Mouse (Mus musculus): Measurements from ENCODE around the gene Fbxo9. TPM values are rescaled to one million over a fixed set of nuclear protein-coding genes. Genes with fewer than 3 reads are reported as not detected.

Fbxo9 gene
- polyA plus RNA-seq, 1 experiment from 2014 or later, result 41.0 TPM

- H3K9ac ChIP-seq (ENCODE audit: low read length), result no peak overlapping the region
- H3K4me2 ChIP-seq (replicated peaks; ENCODE audit: low read depth), result no peak overlapping the region
- no peaks in the 10 kb centered on the region for H3K36me3 ChIP-seq (ENCODE audit: control insufficient read depth, insufficient read depth, low read length)
- no peak for DNase-seq (ENCODE audit: low spot score)
- no peaks in the 10 kb centered on the region for H3K4me1 ChIP-seq (replicated peaks; ENCODE audit: control insufficient read depth, insufficient read depth)
- no peak overlapping the region for H3K27ac ChIP-seq (replicated peaks)
- no peak overlapping the region for H3K4me3 ChIP-seq (ENCODE audit: low read depth, low read length)
- no peak for ATAC-seq (ENCODE audit: low FRiP score, low TSS enrichment)
- 89% methylated on average over 9 of the region's 9 CpGs for WGBS
- no peaks in the 10 kb centered on the region for H3K27me3 ChIP-seq (ENCODE audit: control insufficient read depth, insufficient read depth, low read length)
- H3K9me3 ChIP-seq (ENCODE audit: control insufficient read depth, low read length), result no peaks in the 10 kb centered on the region
- TF ChIP-seq EP300 (optimal IDR thresholded peaks at IDR 0.05) (no peak), CTCF (IDR thresholded peaks at IDR 0.05; ENCODE audit: low read depth) (no peak)
Measured at GRCm38 (mm10) chr9:78062392-78062791, 46.5 kb downstream of the Fbxo9 start.

GRCm38 (mm10) chr9:78059525-78060120, 49.2 kb downstream of the Fbxo9 start:
- Histone ChIP-seq H3K4me1 (replicated peaks; ENCODE audit: control insufficient read depth, insufficient read depth) (no peaks in the 10 kb centered on the region), H3K27ac (replicated peaks) (no peak overlapping the region), H3K9ac (ENCODE audit: low read length) (no peak overlapping the region), H3K36me3 (ENCODE audit: control insufficient read depth, insufficient read depth, low read length) (no peaks in the 10 kb centered on the region), H3K27me3 (ENCODE audit: control insufficient read depth, insufficient read depth, low read length) (no peaks in the 10 kb centered on the region), H3K4me3 (ENCODE audit: low read depth, low read length) (no peak overlapping the region), H3K9me3 (ENCODE audit: control insufficient read depth, low read length) (no peaks in the 10 kb centered on the region), H3K4me2 (replicated peaks; ENCODE audit: low read depth) (no peak overlapping the region)
- TF ChIP-seq CTCF (IDR thresholded peaks at IDR 0.05; ENCODE audit: low read depth) (no peak), EP300 (optimal IDR thresholded peaks at IDR 0.05) (no peak)
- ATAC-seq (ENCODE audit: low FRiP score, low TSS enrichment) (no peak), DNase-seq (ENCODE audit: low spot score) (no peak)
- 82% methylated on average over 16 of the region's 16 CpGs for WGBS

- WGBS, result 83% methylated on average over 3 of the region's 3 CpGs
- ATAC-seq (ENCODE audit: low FRiP score, low TSS enrichment) (no peak), DNase-seq (ENCODE audit: low spot score) (no peak)
- Histone ChIP-seq H3K4me3 (ENCODE audit: low read depth, low read length) (no peak overlapping the region), H3K4me2 (replicated peaks; ENCODE audit: low read depth) (no peak overlapping the region), H3K36me3 (ENCODE audit: control insufficient read depth, insufficient read depth, low read length) (no peaks in the 10 kb centered on the region), H3K27me3 (ENCODE audit: control insufficient read depth, insufficient read depth, low read length) (no peaks in the 10 kb centered on the region), H3K9me3 (ENCODE audit: control insufficient read depth, low read length) (no peaks in the 10 kb centered on the region), H3K9ac (ENCODE audit: low read length) (no peak overlapping the region), H3K27ac (replicated peaks) (no peak overlapping the region), H3K4me1 (replicated peaks; ENCODE audit: control insufficient read depth, insufficient read depth) (no peaks in the 10 kb centered on the region)
- no peak for TF ChIP-seq CTCF (IDR thresholded peaks at IDR 0.05; ENCODE audit: low read depth)
- no peak for TF ChIP-seq EP300 (optimal IDR thresholded peaks at IDR 0.05)
Measured at GRCm38 (mm10) chr9:78054298-78054697, 54.6 kb downstream of the Fbxo9 start.

GRCm38 (mm10) chr9:78053821-78054220, 55.0 kb downstream of the Fbxo9 start:
- no peak for DNase-seq (ENCODE audit: low spot score)
- H3K4me1 ChIP-seq (replicated peaks; ENCODE audit: control insufficient read depth, insufficient read depth), result no peaks in the 10 kb centered on the region
- no peak overlapping the region for H3K27ac ChIP-seq (replicated peaks)
- no peak for ATAC-seq (ENCODE audit: low FRiP score, low TSS enrichment)
- TF ChIP-seq CTCF (IDR thresholded peaks at IDR 0.05; ENCODE audit: low read depth) (no peak), EP300 (optimal IDR thresholded peaks at IDR 0.05) (no peak)
- no peaks in the 10 kb centered on the region for H3K27me3 ChIP-seq (ENCODE audit: control insufficient read depth, insufficient read depth, low read length)
- H3K9me3 ChIP-seq (ENCODE audit: control insufficient read depth, low read length), result no peaks in the 10 kb centered on the region
- H3K9ac ChIP-seq (ENCODE audit: low read length), result no peak overlapping the region
- no peak overlapping the region for H3K4me2 ChIP-seq (replicated peaks; ENCODE audit: low read depth)
- WGBS, result 70% methylated on average over 8 of the region's 8 CpGs
- no peaks in the 10 kb centered on the region for H3K36me3 ChIP-seq (ENCODE audit: control insufficient read depth, insufficient read depth, low read length)
- H3K4me3 ChIP-seq (ENCODE audit: low read depth, low read length), result no peak overlapping the region

- H3K4me3 ChIP-seq (ENCODE audit: low read depth, low read length), result no peak within 1 kb of the TSS
- no peak within 1 kb of the TSS for H3K27ac ChIP-seq (replicated peaks)
- no peaks in the 10 kb centered on the region for H3K27me3 ChIP-seq (ENCODE audit: control insufficient read depth, insufficient read depth, low read length)
- no peak within 1 kb of the TSS for H3K9ac ChIP-seq (ENCODE audit: low read length)
- WGBS, result 54% methylated on average over 3 of the region's 3 CpGs
- H3K4me2 ChIP-seq (replicated peaks; ENCODE audit: low read depth), result no peak within 1 kb of the TSS
- DNase-seq (ENCODE audit: low spot score) (no peak), ATAC-seq (ENCODE audit: low FRiP score, low TSS enrichment) (no peak)
- no peaks in the 10 kb centered on the region for H3K4me1 ChIP-seq (replicated peaks; ENCODE audit: control insufficient read depth, insufficient read depth)
- TF ChIP-seq EP300 (optimal IDR thresholded peaks at IDR 0.05) (no peak), CTCF (IDR thresholded peaks at IDR 0.05; ENCODE audit: low read depth) (no peak)
- no peaks in the 10 kb centered on the region for H3K9me3 ChIP-seq (ENCODE audit: control insufficient read depth, low read length)
- no peaks in the 10 kb centered on the region for H3K36me3 ChIP-seq (ENCODE audit: control insufficient read depth, insufficient read depth, low read length)
Measured at GRCm38 (mm10) chr9:78051677-78052076, 57.2 kb downstream of the Fbxo9 start, which contains the start of gene Gcm1. Gene Gcm1, plus strand, starts transcription at chr9:78051924.

- H3K27ac ChIP-seq (replicated peaks), result no peak overlapping the region
- TF ChIP-seq EP300 (optimal IDR thresholded peaks at IDR 0.05), result no peak
- no peak for TF ChIP-seq CTCF (IDR thresholded peaks at IDR 0.05; ENCODE audit: low read depth)
- DNase-seq (ENCODE audit: low spot score) (no peak), ATAC-seq (ENCODE audit: low FRiP score, low TSS enrichment) (no peak)
- H3K36me3 ChIP-seq (ENCODE audit: control insufficient read depth, insufficient read depth, low read length), result no peaks in the 10 kb centered on the region
- no peaks in the 10 kb centered on the region for H3K9me3 ChIP-seq (ENCODE audit: control insufficient read depth, low read length)
- H3K4me2 ChIP-seq (replicated peaks; ENCODE audit: low read depth), result no peak overlapping the region
- H3K27me3 ChIP-seq (ENCODE audit: control insufficient read depth, insufficient read depth, low read length), result no peaks in the 10 kb centered on the region
- H3K4me1 ChIP-seq (replicated peaks; ENCODE audit: control insufficient read depth, insufficient read depth), result no peaks in the 10 kb centered on the region
- 52% methylated on average over 5 of the region's 5 CpGs for WGBS
- no peak overlapping the region for H3K9ac ChIP-seq (ENCODE audit: low read length)
- no peak overlapping the region for H3K4me3 ChIP-seq (ENCODE audit: low read depth, low read length)
Measured at GRCm38 (mm10) chr9:78050452-78050970, 58.4 kb downstream of the Fbxo9 start.
